Mouse (Mus musculus) splenic B cell, adult 2 months (primary cell): ENCODE measurements around the gene Dapk2.
A peak's percentile ranks its signal among the peaks of the same experiment; 100 is the strongest.

Source experiments
- DNase-seq: peaks from one replicate; pipeline ENCODE4 v3.0.0-alpha.2; 2011; ENCODE audit warnings: low read depth, low spot score
- H3K27me3 ChIP-seq: 2 replicates; pipeline ENCODE4 v1.6.1; 2012; ENCODE audit warnings: mild to moderate bottlenecking, low read length, moderate library complexity, mixed read lengths; ENCODE audit not compliant: control insufficient read depth, poor library complexity, insufficient read depth, severe bottlenecking
- H3K36me3 ChIP-seq: 2 replicates; pipeline ENCODE4 v1.6.1; 2012; ENCODE audit warnings: mild to moderate bottlenecking, low read length, moderate library complexity, mixed read lengths; ENCODE audit not compliant: control insufficient read depth, poor library complexity, insufficient read depth, severe bottlenecking

Gene Dapk2

GRCm38 (mm10) chr9:66157958-66158830 lies at the start of gene Dapk2:
Gene Dapk2 (plus strand): TSS chr9:66158223.
- Histone ChIP-seq H3K36me3 (no peaks in the 10 kb centered on the region), H3K27me3 (no peaks in the 10 kb centered on the region)
- peak; percentile 71 for DNase-seq

GRCm38 (mm10) chr9:66109574-66109973 lies 48.4 kb upstream of the Dapk2 start:
- DNase-seq: no peak
- Histone ChIP-seq H3K36me3 (peaks cover 8% of the 10 kb centered on the region; the same call in 1 of the 2 replicates), H3K27me3 (no peaks in the 10 kb centered on the region)

GRCm38 (mm10) chr9:66110126-66110525 lies 47.9 kb upstream of the Dapk2 start:
- H3K36me3 ChIP-seq: peaks cover 5% of the 10 kb centered on the region; the same call in 1 of the 2 replicates
- H3K27me3 ChIP-seq: no peaks in the 10 kb centered on the region
- no peak for DNase-seq

GRCm38 (mm10) chr9:66110611-66111379 lies 47.2 kb upstream of the Dapk2 start:
- DNase-seq: no peak
- peaks cover 3% of the 10 kb centered on the region; the same call in 1 of the 2 replicates for H3K36me3 ChIP-seq
- no peaks in the 10 kb centered on the region for H3K27me3 ChIP-seq

GRCm38 (mm10) chr9:66114341-66114740 lies 43.7 kb upstream of the Dapk2 start:
- Histone ChIP-seq H3K36me3 (0 out of 2 replicates have a peak, but pooled peaks cover 2% of the 10 kb centered on the region), H3K27me3 (no peaks in the 10 kb centered on the region)
- no peak for DNase-seq

GRCm38 (mm10) chr9:66116890-66117289 lies 41.1 kb upstream of the Dapk2 start:
- DNase-seq: no peak

GRCm38 (mm10) chr9:66119498-66119897 lies 38.5 kb upstream of the Dapk2 start:
- DNase-seq: no peak
- Histone ChIP-seq H3K27me3 (no peaks in the 10 kb centered on the region), H3K36me3 (no peaks in the 10 kb centered on the region)

More at GRCm38 (mm10) chr9:66116890-66117289, 41.1 kb upstream of the Dapk2 start:
- Histone ChIP-seq H3K36me3 (no peaks in the 10 kb centered on the region), H3K27me3 (no peaks in the 10 kb centered on the region)

GRCm38 (mm10) chr9:66120106-66120505 lies 37.9 kb upstream of the Dapk2 start:
- H3K27me3 ChIP-seq: no peaks in the 10 kb centered on the region
- no peak for DNase-seq
- no peaks in the 10 kb centered on the region for H3K36me3 ChIP-seq

- Histone ChIP-seq H3K36me3 (no peaks in the 10 kb centered on the region), H3K27me3 (no peaks in the 10 kb centered on the region)
- DNase-seq: no peak
These were observed 37.1 kb upstream of the Dapk2 start for GRCm38 (mm10) chr9:66120945-66121344.

- no peak for DNase-seq
- no peaks in the 10 kb centered on the region for H3K27me3 ChIP-seq
- no peaks in the 10 kb centered on the region for H3K36me3 ChIP-seq
These were observed 36.6 kb upstream of the Dapk2 start for GRCm38 (mm10) chr9:66121421-66121820.

- Histone ChIP-seq H3K27me3 (no peaks in the 10 kb centered on the region), H3K36me3 (no peaks in the 10 kb centered on the region)
- no peak for DNase-seq
These were observed 34.4 kb upstream of the Dapk2 start for GRCm38 (mm10) chr9:66123648-66124047.

GRCm38 (mm10) chr9:66124111-66124531 lies 33.9 kb upstream of the Dapk2 start:
- DNase-seq: peak; percentile 26
- Histone ChIP-seq H3K27me3 (no peaks in the 10 kb centered on the region), H3K36me3 (no peaks in the 10 kb centered on the region)

- H3K27me3 ChIP-seq: no peaks in the 10 kb centered on the region
- no peaks in the 10 kb centered on the region for H3K36me3 ChIP-seq
- DNase-seq: peak; percentile 99
These were observed 33.1 kb upstream of the Dapk2 start for GRCm38 (mm10) chr9:66124681-66125542.
